Mouse (Mus musculus): Measurements from ENCODE around the gene Tmed4.

Tmed4 gene

GRCm38 (mm10) chr11:6274387-6275093 lies at the start of gene Tmed4:
Tmed4 (minus strand) TSS chr11:6274870.
- in situ Hi-C loops (cut with MboI, MseI) = no loop called here

- in situ Hi-C loops (cut with MboI, MseI) = no loop called here
These were observed 48.7 kb upstream of the Tmed4 start for GRCm38 (mm10) chr11:6323348-6323747.

- in situ Hi-C loops (cut with MboI, MseI) = no loop called here
These were observed 47.4 kb upstream of the Tmed4 start for GRCm38 (mm10) chr11:6322086-6322485.

- in situ Hi-C loops (cut with MboI, MseI) = no loop called here
These were observed 44.7 kb upstream of the Tmed4 start for GRCm38 (mm10) chr11:6319374-6319773.

- in situ Hi-C loops (cut with MboI, MseI) = no loop called here
These were observed 43.9 kb upstream of the Tmed4 start for GRCm38 (mm10) chr11:6318559-6318958.

- in situ Hi-C loops (cut with MboI, MseI) = no loop called here
These were observed 42.2 kb upstream of the Tmed4 start for GRCm38 (mm10) chr11:6316821-6317220.

GRCm38 (mm10) chr11:6313874-6314406 lies 39.3 kb upstream of the Tmed4 start:
- in situ Hi-C loops (cut with MboI, MseI) = no loop called here

- in situ Hi-C loops (cut with MboI, MseI) = no loop called here
These were observed 33.5 kb upstream of the Tmed4 start for GRCm38 (mm10) chr11:6308181-6308580.

- in situ Hi-C loops (cut with MboI, MseI) = no loop called here
These were observed 31.3 kb upstream of the Tmed4 start for GRCm38 (mm10) chr11:6305943-6306430.

- in situ Hi-C loops (cut with MboI, MseI) = no loop called here
These were observed 28.1 kb upstream of the Tmed4 start for GRCm38 (mm10) chr11:6302793-6303192.

- in situ Hi-C loops (cut with MboI, MseI) = no loop called here
These were observed 24.8 kb upstream of the Tmed4 start for GRCm38 (mm10) chr11:6299435-6299834.

- in situ Hi-C loops (cut with MboI, MseI) = no loop called here
These were observed 21.4 kb upstream of the Tmed4 start for GRCm38 (mm10) chr11:6296077-6296476.

GRCm38 (mm10) chr11:6294632-6295031 lies 20.0 kb upstream of the Tmed4 start:
- in situ Hi-C loops (cut with MboI, MseI) = no loop called here

GRCm38 (mm10) chr11:6293601-6294000 lies 18.9 kb upstream of the Tmed4 start:
- in situ Hi-C loops (cut with MboI, MseI) = no loop called here

- in situ Hi-C loops (cut with MboI, MseI) = no loop called here
These were observed 18.3 kb upstream of the Tmed4 start for GRCm38 (mm10) chr11:6292988-6293349.

GRCm38 (mm10) chr11:6292116-6292987 lies 17.7 kb upstream of the Tmed4 start:
- in situ Hi-C loops (cut with MboI, MseI) = no loop called here

- in situ Hi-C loops (cut with MboI, MseI) = no loop called here
These were observed 16.9 kb upstream of the Tmed4 start, which contains the start of gene Ogdh for GRCm38 (mm10) chr11:6291401-6292115. Ogdh (plus strand) TSS chr11:6291633.

- in situ Hi-C loops (cut with MboI, MseI) = no loop called here
These were observed 16.2 kb upstream of the Tmed4 start for GRCm38 (mm10) chr11:6290883-6291282.

GRCm38 (mm10) chr11:6290138-6290537 lies 15.5 kb upstream of the Tmed4 start:
- in situ Hi-C loops (cut with MboI, MseI) = no loop called here

GRCm38 (mm10) chr11:6282940-6283339 lies 8.3 kb upstream of the Tmed4 start:
- in situ Hi-C loops (cut with MboI, MseI) = no loop called here

- in situ Hi-C loops (cut with MboI, MseI) = no loop called here
These were observed 1.8 kb upstream of the Tmed4 start for GRCm38 (mm10) chr11:6276466-6276865.

- in situ Hi-C loops (cut with MboI, MseI) = no loop called here
These were observed 419 bp upstream of the Tmed4 start for GRCm38 (mm10) chr11:6275094-6275484.

Measured in T-helper 1 cell (primary cell).